Mouse (Mus musculus) intestine, embryonic 16.5 days (tissue): ENCODE results near the gene Cyp4a10. TPM values are rescaled to one million over a fixed set of nuclear protein-coding genes. Genes with fewer than 3 reads are reported as not detected.

Source experiments
- ATAC-seq: fragments of 200-750 bp; cut with Nextera tagmentation; 2 replicates; pipeline ENCODE4 v1.8.0; 2017; ENCODE audit warnings: moderate TSS enrichment, moderate library complexity
- H3K27ac ChIP-seq: fragments of 300-500 bp; sonication (generic); 2 replicates; pipeline ENCODE4 v1.5.1; 2014; ENCODE audit warnings: mild to moderate bottlenecking, low read length
- H3K27me3 ChIP-seq: fragments of 300-500 bp; sonication (generic); replicated peaks from 2 replicates; pipeline ENCODE4 v1.6.1; 2014; ENCODE audit warnings: low read length, control low read depth, mixed read lengths; ENCODE audit not compliant: control insufficient read depth, insufficient read depth
- H3K36me3 ChIP-seq: fragments of 300-500 bp; sonication (generic); 2 replicates; pipeline ENCODE4 v1.6.1; 2014; ENCODE audit warnings: low read length, control low read depth; ENCODE audit not compliant: control insufficient read depth, insufficient read depth
- H3K4me1 ChIP-seq: fragments of 300-500 bp; sonication (generic); 2 replicates; pipeline ENCODE4 v1.6.1; 2014; ENCODE audit warnings: low read length, control low read depth, mixed read lengths; ENCODE audit not compliant: control insufficient read depth, insufficient read depth
- H3K4me2 ChIP-seq: fragments of 300-500 bp; sonication (generic); 2 replicates; pipeline ENCODE4 v1.6.1; 2014; ENCODE audit warnings: low read depth, low read length, control low read depth
- H3K4me3 ChIP-seq: fragments of 300-500 bp; sonication (generic); 2 replicates; pipeline ENCODE4 v1.5.1; 2014; ENCODE audit warnings: mild to moderate bottlenecking, low read length
- H3K9ac ChIP-seq: fragments of 300-500 bp; sonication (generic); 2 replicates; pipeline ENCODE4 v1.6.1; 2014; ENCODE audit warnings: low read depth, low read length
- H3K9me3 ChIP-seq: fragments of 300-500 bp; sonication (generic); 2 replicates; pipeline ENCODE4 v1.6.1; 2016; ENCODE audit warnings: low read length, control low read depth; ENCODE audit not compliant: control insufficient read depth
- polyA plus RNA-seq: library from polyadenylated mRNA; unstranded; fragments of >200 nt; fragmentation: Nextera tagmentation; extraction: Ambion mirVana; gene quantifications from 2 replicates; pipeline ENCODE4 v1.2.1, GENCODE M21; 2015

The Cyp4a10 gene
- polyA plus RNA-seq, 1 experiment from 2014 or later: 0.35 TPM

GRCm38 (mm10) chr4:115583036-115583435 is 65.0 kb downstream of the Cyp4a10 start:
- ATAC-seq: no peak; the same call in 1 of the 2 replicates

More at GRCm38 (mm10) chr4:115583036-115583435, 65.0 kb downstream of the Cyp4a10 start:
- Histone ChIP-seq H3K9ac (no peak overlapping the region), H3K36me3 (no peaks in the 10 kb centered on the region), H3K4me3 (no peak overlapping the region), H3K4me2 (no peak overlapping the region), H3K9me3 (no peaks in the 10 kb centered on the region), H3K27me3 (no peaks in the 10 kb centered on the region), H3K4me1 (no peaks in the 10 kb centered on the region), H3K27ac (no peak overlapping the region)

Other genes with a start within 250 kb of the Cyp4a10 start
- 0.17 TPM in 1 of 2 replicates, not detected in the other for gene Cyp4a12a, start 219.2 kb upstream of the Cyp4a10 start, polyA plus RNA-seq
- not detected in 2 replicates for gene Cyp4a12b, start 106.6 kb upstream of the Cyp4a10 start, polyA plus RNA-seq
- not detected in 2 replicates for gene Cyp4a30b, start 65.7 kb upstream of the Cyp4a10 start, polyA plus RNA-seq
- gene Cyp4a14, start 22.1 kb upstream of the Cyp4a10 start, polyA plus RNA-seq: not detected in 2 replicates
- gene Cyp4a31, start 45.4 kb downstream of the Cyp4a10 start, polyA plus RNA-seq: 0.05 TPM in 1 of 2 replicates, not detected in the other
- not detected in 2 replicates for gene Cyp4a32, start 82.7 kb downstream of the Cyp4a10 start, polyA plus RNA-seq
- gene Cyp4b1, start 129.5 kb downstream of the Cyp4a10 start, polyA plus RNA-seq: 2.1 and 2.4 TPM in 2 replicates
- gene Efcab14, start 219.5 kb downstream of the Cyp4a10 start, polyA plus RNA-seq: 32.9 and 33.3 TPM in 2 replicates